Mouse (Mus musculus): ENCODE measurements around the gene Pilrb1.

DNA sequence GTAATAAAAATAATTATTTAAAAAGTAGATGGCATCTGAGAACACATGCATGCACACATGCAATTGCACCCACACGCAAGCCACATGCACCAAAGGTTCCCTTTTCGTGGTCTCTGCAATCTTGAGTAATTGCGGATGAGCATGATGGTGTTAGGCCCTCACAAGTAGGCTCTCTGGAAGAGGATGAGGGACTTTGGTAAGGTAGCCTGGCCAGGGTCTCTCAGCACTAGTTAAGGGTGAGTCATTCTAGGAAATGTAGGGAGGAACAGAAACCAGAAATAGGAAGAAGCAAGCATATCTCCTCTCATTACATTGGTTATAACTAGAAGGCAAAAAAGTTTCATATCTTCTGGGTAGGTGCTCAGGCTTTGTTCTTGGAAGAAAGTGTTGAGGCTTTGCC, 32.9 kb downstream of the Pilrb1 start:
- TF ChIP-seq POLR2A (IDR thresholded peaks at IDR 0.05; ENCODE audit: borderline replicate concordance, extremely low read depth, insufficient read depth, insufficient read length, poor library complexity, severe bottlenecking): no peak
- TF ChIP-seq CTCF (IDR thresholded peaks at IDR 0.05; ENCODE audit: borderline replicate concordance, extremely low read depth, insufficient read depth, insufficient read length): no peak

Data from brain, embryonic 14.5 days (tissue).